Mouse (Mus musculus): ENCODE measurements around the gene Clca3a1. TPM values are rescaled to one million over a fixed set of nuclear protein-coding genes. Genes with fewer than 3 reads are reported as not detected.

Clca3a1 gene
- 1.3 TPM for polyA plus RNA-seq (2014; fragmentation: Illumina TruSeq; extraction: RNeasy Lipid Tissue Mini Kit (QIAGEN cat#74804); ENCODE audit: low read depth, low replicate concordance)

GRCm38 (mm10) chr3:144760592-144761309 lies at the start of gene Clca3a1:
Clca3a1 (minus strand) TSS chr3:144760977.

DNA sequence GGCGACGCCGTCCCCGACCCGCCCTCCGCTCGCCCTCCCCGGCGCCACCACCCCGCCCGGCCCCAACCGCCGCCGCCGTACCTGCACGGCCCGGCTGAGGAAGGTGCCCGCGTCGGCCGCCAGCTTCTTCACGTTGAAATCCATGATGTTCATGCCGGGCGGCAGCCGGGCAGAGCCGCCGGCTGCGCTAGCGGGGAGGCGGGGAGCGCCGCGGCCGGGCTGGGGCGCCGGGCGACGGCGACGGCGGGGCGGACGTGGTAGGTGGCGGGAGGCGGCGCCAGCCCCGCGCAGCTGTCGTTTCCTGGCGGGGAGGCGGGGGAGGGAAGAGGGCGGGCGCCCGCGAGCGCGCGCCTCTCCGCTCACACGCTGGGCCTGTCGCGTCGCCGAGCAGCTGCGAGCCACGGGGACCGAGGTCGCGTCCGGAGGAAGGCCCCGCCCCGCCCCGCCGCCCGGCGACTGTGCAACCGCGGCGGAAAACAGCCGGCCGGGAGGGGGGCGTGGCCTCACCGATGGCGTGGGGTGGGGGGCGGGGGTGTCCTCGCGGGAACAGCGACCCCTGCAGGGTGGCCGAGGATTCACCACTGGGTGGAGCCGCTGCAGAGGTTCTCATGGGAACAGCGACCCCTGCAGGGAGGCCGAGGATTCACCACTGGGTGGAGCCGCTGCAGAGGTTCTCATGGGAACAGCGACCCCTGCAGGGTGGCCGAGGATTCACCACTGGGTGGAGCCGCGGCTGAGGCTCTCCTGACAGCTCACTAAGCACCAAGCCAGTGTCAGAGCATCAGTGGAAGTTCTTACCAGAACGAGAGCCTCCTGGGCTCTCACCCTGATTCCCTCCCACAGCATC lies 40.7 kb downstream of the Clca3a1 start, which contains the start of gene Sh3glb1:
TSS of gene Sh3glb1 (minus strand) at position 435 of the 847 bp plus-strand sequence.

Other genes starting within 250 kb of the Clca3a1 start
- 6.4 TPM for gene Hs2st1, start 190.8 kb downstream of the Clca3a1 start, polyA plus RNA-seq (2014; fragmentation: Illumina TruSeq; extraction: RNeasy Lipid Tissue Mini Kit (QIAGEN cat#74804); ENCODE audit: low read depth, low replicate concordance)
- gene Selenof, start 190.7 kb downstream of the Clca3a1 start, polyA plus RNA-seq (2014; fragmentation: Illumina TruSeq; extraction: RNeasy Lipid Tissue Mini Kit (QIAGEN cat#74804); ENCODE audit: low read depth, low replicate concordance): 177 TPM
- 273 TPM for gene Sh3glb1, start 40.6 kb downstream of the Clca3a1 start, polyA plus RNA-seq (2014; fragmentation: Illumina TruSeq; extraction: RNeasy Lipid Tissue Mini Kit (QIAGEN cat#74804); ENCODE audit: low read depth, low replicate concordance)
- 0.65 TPM for gene Clca3a2, start 58.5 kb upstream of the Clca3a1 start, polyA plus RNA-seq (2014; fragmentation: Illumina TruSeq; extraction: RNeasy Lipid Tissue Mini Kit (QIAGEN cat#74804); ENCODE audit: low read depth, low replicate concordance)
- gene Clca3b, start 88.4 kb upstream of the Clca3a1 start, polyA plus RNA-seq (2014; fragmentation: Illumina TruSeq; extraction: RNeasy Lipid Tissue Mini Kit (QIAGEN cat#74804); ENCODE audit: low read depth, low replicate concordance): not detected
- gene Clca4b, start 171.6 kb upstream of the Clca3a1 start, polyA plus RNA-seq (2014; fragmentation: Illumina TruSeq; extraction: RNeasy Lipid Tissue Mini Kit (QIAGEN cat#74804); ENCODE audit: low read depth, low replicate concordance): not detected
- not detected for gene Clca4a, start 214.1 kb upstream of the Clca3a1 start, polyA plus RNA-seq (2014; fragmentation: Illumina TruSeq; extraction: RNeasy Lipid Tissue Mini Kit (QIAGEN cat#74804); ENCODE audit: low read depth, low replicate concordance)

Measured in heart, adult 10 weeks (tissue).